Mouse (Mus musculus) spleen, postnatal 0 days (tissue): Measurements from ENCODE around the gene Fbxo47. TPM values are rescaled to one million over a fixed set of nuclear protein-coding genes. Genes with fewer than 3 reads are reported as not detected.

Source experiments
- polyA plus RNA-seq: library from polyadenylated mRNA; unstranded; fragments of >200 nt; fragmentation: Nextera tagmentation; extraction: Ambion mirVana; gene quantifications from 2 replicates; pipeline ENCODE4 v1.2.1, GENCODE M21; 2015

The Fbxo47 gene
- 0.22 and 0.28 TPM in 2 replicates for polyA plus RNA-seq

GRCm38 (mm10) chr11:97883918-97884600, at the start of gene Fbxo47:
Gene Fbxo47, minus strand, starts transcription at chr11:97884154.

DNA sequence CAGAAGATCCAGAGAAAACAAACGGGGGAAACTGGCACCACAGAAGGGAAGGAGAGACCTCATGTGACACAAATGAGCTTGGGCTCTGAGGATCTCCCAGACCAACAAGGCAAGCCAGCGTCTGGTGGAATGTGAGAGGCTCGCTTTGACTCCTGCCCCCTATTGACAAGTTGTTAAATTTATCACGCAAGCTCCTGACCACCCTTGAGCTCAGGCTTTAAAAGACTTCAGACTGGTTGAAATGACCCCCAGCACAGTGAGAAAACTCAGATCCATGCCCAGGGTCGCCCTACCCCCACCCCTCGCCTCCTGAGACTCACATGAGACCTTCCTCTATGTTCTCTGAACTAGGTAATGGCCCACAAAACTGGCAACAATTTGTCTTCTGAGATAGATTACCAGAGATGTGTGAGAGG, 43.4 kb downstream of the Fbxo47 start, which contains the start of gene B230217C12Rik:
B230217C12Rik (plus strand) TSS at position 242 of the 416 bp plus-strand sequence.

Other genes with a start within 250 kb of the Fbxo47 start
- gene Mllt6, start 220.7 kb downstream of the Fbxo47 start, polyA plus RNA-seq = 0.85 and 1.2 TPM in 2 replicates
- 7.7 and 10.7 TPM in 2 replicates for gene Cisd3, start 198.3 kb downstream of the Fbxo47 start, polyA plus RNA-seq
- gene Pcgf2, start 183.7 kb downstream of the Fbxo47 start, polyA plus RNA-seq = 3.3 and 4.8 TPM in 2 replicates
- gene Psmb3, start 180.8 kb downstream of the Fbxo47 start, polyA plus RNA-seq = 399 and 419 TPM in 2 replicates
- 1.4 and 1.9 TPM in 2 replicates for gene Pip4k2b, start 139.4 kb downstream of the Fbxo47 start, polyA plus RNA-seq
- 10.5 and 11.9 TPM in 2 replicates for gene Cwc25, start 117.6 kb downstream of the Fbxo47 start, polyA plus RNA-seq
- gene 1700001P01Rik, start 108.2 kb downstream of the Fbxo47 start, polyA plus RNA-seq = 0.35 TPM in 1 of 2 replicates, not detected in the other
- gene Rpl23, start 101.7 kb downstream of the Fbxo47 start, polyA plus RNA-seq = 699 and 705 TPM in 2 replicates
- 34.4 and 47.2 TPM in 2 replicates for gene Lasp1, start 85.2 kb downstream of the Fbxo47 start, polyA plus RNA-seq
- 0.64 and 0.91 TPM in 2 replicates for gene B230217C12Rik, start 43.4 kb downstream of the Fbxo47 start, polyA plus RNA-seq
- 4.1 and 4.9 TPM in 2 replicates for gene Plxdc1, start 102.3 kb upstream of the Fbxo47 start, polyA plus RNA-seq
- 15.5 and 16.6 TPM in 2 replicates for gene Arl5c, start 112.0 kb upstream of the Fbxo47 start, polyA plus RNA-seq
- gene Cacnb1, start 138.9 kb upstream of the Fbxo47 start, polyA plus RNA-seq = 0.91 and 1.9 TPM in 2 replicates
- 919 and 932 TPM in 2 replicates for gene Rpl19, start 142.6 kb upstream of the Fbxo47 start, polyA plus RNA-seq
- 0.23 and 0.38 TPM in 2 replicates for gene Stac2, start 169.3 kb upstream of the Fbxo47 start, polyA plus RNA-seq